Mouse (Mus musculus) c-Kit-positive CD71-positive TER-119-negative erythroid progenitor cells, embryonic 14.5 days (primary cell): ENCODE results near the gene 5530401A14Rik.

Experiments
- DNase-seq: peaks from one replicate; pipeline ENCODE4 v3.0.0-alpha.2; 2013; ENCODE audit warnings: low read depth

The 5530401A14Rik gene

GRCm38 (mm10) chr11:81860250-81860972 lies at the start of gene 5530401A14Rik:
TSS of gene 5530401A14Rik (plus strand) at chr11:81860673.
- DNase-seq: no peak

GRCm38 (mm10) chr11:81814816-81815215 lies 45.7 kb upstream of the 5530401A14Rik start:
- no peak for DNase-seq

- no peak for DNase-seq
These were observed 43.9 kb upstream of the 5530401A14Rik start for GRCm38 (mm10) chr11:81816531-81816930.

GRCm38 (mm10) chr11:81832381-81832780 lies 28.1 kb upstream of the 5530401A14Rik start:
- DNase-seq: no peak

DNA sequence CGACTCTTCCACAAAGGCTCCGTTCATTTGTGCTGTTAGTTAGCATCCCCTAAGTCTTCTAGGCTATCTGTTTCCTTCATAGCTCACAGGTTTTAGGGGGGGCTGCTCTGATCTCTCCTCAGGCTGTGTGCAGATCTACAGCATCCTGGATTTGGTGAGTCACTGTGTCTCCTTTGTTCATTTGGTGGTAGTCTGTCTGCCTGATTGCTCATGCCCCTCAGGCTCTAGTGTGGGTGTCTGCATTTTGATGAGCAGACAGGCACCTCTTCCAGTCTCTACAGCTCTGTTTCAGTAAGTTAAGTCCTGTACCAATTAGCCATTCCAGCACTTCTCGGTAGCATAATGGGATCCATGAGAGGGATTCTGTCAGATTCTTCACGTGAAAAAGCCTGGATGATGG lies 22.0 kb upstream of the 5530401A14Rik start:
- DNase-seq: no peak

GRCm38 (mm10) chr11:81841001-81841400 lies 19.5 kb upstream of the 5530401A14Rik start:
- no peak for DNase-seq

DNA sequence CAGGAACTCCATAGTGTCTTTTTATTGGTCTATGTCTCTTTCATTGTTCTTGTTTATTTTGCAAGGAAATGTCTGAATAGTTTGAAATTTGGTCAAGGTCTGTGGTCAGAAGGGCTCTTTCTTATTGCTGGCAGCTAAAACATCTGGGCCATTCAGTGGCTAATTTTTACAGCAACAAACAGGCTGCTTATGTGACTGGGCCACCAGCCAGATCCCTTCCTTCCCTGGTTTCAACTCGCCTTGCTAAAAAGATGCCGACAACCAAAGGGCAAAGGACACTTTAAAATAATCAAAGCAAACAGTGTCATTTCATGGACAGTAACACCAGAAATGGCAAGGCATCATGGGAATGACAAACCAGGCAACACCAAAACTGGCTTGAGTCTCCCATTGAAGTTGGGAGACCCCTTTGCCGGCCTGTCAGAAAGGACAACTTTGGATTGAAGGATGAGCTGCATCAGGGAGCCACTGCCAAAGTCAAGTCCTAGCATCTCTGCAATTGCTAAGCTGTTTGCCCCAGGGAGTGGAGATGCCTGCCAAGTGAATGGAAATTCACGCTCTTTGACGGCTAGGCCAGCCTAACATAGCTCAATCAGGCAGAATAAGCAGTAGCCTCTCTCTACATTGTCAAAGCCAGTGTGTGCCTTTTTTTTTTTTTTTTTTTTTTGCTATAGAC lies 15.3 kb upstream of the 5530401A14Rik start:
- DNase-seq: no peak

DNA sequence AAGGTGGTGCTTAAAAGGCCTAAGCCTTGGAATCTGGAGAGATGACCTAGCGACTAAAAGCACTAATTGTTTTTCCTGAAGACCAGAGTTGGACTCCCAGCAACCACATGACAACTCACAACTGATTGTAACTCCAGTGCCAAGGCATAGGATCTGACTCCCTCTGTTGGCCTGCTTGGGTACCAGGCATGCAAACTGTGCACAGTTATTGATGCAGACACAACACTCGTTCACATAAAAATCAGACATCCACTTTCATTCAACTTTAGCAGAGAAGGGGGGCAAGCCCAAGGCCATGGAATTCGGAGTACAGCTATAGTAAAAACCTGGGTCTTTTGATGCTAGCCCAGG lies 14.8 kb upstream of the 5530401A14Rik start:
- DNase-seq: no peak

- DNase-seq: no peak
These were observed 12.5 kb upstream of the 5530401A14Rik start for GRCm38 (mm10) chr11:81847773-81848490.

- DNase-seq: no peak
These were observed 5.3 kb downstream of the 5530401A14Rik start for GRCm38 (mm10) chr11:81865661-81866382.

DNA sequence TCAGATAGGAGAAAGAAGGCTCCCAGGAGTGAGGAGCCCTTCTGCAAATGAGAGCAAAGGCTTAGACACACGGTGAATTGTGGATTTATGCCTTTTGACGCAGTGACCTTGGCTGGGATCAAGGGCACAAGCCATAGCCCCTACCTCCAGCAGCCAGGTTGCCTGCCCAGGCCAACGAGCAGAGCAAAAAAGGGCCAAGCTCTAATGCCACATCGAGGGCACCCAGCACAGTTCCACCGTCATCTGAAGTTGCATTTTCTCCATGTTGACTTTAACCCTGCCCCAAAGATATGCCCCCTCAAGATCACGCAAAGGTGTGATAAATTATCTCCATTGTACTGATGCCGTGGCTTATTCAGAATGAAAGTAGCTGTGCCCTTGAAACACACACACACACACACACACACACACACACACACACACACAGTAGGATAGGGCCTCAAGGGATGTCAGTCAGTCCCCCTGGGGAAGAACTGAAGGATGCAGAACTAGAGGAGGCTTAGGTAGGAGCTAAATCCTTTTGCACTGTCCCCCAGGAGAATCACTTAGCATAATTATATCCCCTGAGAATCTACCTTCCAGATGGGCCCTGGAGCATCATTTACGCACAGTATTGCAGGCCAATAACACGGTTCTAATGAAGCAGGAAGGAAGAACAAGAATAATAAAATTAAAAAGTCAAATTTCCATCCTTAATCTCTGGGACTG lies 11.2 kb downstream of the 5530401A14Rik start:
- DNase-seq: no peak

DNA sequence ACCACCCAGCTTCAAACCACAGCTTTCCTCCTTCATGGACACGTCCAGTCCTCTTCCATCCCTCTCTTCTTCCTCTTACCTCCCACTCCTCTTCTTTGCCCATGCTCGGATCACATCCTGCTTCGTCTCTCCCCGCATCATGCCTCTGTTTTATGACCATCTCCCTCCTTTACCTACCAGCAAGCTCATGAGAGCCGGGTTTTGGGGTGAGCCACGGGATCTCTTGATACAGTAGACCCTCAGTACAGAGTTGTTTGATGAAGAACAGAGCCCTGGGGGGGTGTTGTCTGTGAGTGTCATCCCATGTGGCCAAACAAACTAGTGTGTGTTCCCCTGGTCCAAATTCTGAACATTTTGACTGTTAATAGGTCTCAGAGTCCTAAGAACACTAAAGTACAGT lies 36.0 kb downstream of the 5530401A14Rik start:
- no peak for DNase-seq

DNA sequence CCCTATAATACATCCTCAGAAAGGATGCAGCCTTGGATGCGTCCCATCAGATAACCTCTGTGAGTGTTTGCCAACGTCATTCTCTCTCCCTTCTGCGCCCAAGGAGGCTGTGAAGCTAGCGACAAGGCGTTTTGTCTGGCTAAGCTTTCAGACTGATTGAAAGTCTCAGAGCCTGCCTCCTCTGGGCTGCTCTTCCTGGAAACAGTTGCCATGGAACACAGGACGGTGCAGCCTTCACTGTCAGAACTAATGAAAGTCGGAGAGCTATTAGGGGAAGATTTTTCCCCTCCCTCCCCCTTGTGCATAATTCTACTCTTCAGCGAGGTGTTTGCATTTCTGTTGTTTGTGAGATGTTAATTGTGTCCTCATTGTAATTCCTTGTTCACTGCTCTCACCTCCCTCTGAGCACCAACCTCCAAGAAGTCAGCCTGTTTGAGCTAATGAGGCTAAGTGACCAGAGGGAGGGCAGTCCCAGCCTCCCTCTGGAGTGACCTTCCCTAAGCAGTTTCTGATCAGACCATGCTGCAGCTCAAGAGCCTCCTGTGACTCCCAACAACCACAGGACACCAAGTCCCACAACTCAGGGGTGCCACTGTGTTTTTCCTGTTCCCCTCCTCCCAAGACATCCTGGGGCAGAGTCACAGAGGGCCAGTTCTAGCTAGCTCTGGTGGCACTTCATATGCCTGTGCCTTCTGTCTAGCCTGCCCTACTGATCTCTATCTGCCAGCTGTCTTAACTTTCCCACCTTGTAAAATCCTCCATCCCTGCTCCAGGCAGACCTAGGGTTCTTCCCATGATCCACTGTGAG lies 37.3 kb downstream of the 5530401A14Rik start:
- no peak for DNase-seq

DNA sequence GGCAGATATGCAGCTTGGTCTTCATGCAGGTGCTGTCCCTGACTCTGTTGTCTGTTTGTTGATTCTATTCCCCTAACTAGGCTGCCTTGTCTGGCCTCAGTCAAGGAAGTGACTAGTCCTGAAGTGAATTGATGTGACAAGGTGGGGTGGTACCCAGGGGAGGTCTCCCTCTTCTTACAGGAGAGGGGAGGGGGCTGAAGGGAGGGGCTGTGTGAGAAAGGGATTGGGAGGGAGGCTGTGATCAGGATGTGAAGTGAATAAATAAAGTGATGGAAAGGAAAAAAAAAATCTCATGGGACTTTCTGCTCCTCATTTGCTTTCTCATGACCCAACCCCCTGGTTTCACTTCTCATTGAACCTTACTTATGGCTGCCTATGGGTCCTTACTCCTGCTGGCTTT lies 41.8 kb downstream of the 5530401A14Rik start:
- no peak for DNase-seq

DNA sequence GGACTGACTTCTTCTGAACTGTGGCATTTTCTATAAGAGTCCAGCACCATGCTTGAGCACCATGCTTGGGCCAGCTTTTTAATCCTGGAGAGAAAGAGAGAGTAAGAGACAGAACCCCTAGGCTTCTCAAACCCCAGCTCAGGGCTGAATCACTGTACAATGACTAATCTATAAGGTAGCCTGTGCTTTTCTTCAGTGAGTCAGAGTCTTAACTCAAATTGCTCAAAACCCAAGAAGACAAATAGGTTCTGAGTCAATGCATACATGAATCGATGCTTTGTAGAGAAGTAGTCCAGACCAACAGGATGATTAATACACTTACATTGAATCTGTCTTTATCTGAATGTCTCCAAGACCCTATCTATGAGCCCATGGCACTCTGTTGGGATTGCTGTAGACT lies 48.3 kb downstream of the 5530401A14Rik start:
- no peak for DNase-seq

- no peak for DNase-seq
These were observed 49.0 kb downstream of the 5530401A14Rik start for GRCm38 (mm10) chr11:81909397-81909894.

DNA sequence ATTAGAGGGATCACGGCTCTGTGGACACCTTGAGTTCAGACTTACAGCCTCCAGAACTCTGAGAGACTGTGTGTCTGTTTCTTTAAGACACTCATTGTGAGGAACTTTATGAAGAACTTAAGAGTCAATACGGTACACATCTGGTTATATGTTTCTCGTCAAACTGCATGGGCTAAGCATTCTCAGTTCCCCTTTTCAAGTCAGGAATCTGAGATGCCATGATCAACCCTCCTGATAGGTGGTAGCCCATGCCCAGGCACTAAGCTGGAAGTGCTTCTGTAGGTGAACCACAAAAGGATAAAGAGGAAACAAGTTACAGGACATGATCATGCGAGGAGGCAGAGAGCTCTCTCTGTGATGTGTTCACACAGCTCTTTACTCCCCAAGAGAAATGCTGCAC lies 52.6 kb downstream of the 5530401A14Rik start:
- no peak for DNase-seq

DNA sequence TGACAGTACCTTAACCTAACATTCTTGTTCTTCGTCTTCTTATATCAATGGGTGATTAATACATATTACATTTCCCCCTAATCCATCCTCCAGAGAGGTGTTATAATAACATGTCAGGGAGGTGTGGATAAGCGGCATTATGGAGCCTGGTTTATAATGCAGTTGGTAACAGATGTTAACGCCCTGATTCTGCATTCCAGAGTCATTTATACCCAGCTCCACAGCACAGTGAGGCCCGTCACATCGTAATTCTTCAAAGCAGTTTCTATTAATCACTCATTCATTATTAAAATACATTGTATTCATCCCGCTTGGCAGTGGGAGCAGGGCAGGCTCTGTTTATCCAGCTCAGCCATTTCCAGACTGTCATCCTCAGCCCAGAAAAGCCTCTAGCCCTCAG lies 55.0 kb downstream of the 5530401A14Rik start:
- no peak for DNase-seq

- DNase-seq: no peak
These were observed 62.6 kb downstream of the 5530401A14Rik start for GRCm38 (mm10) chr11:81923096-81923495.

- DNase-seq: no peak
These were observed 63.2 kb downstream of the 5530401A14Rik start for GRCm38 (mm10) chr11:81923626-81924025.

- no peak for DNase-seq
These were observed 65.9 kb downstream of the 5530401A14Rik start for GRCm38 (mm10) chr11:81926393-81926792.
